Mouse (Mus musculus) heart, embryonic 14.5 days (tissue): ENCODE results near the gene Hsd3b6. TPM values are rescaled to one million over a fixed set of nuclear protein-coding genes. Genes with fewer than 3 reads are reported as not detected.
"Not testable (repeated sequence)": the region's sequence is repeated elsewhere in the genome, so short reads cannot be mapped to it uniquely, and the experiment has no call there.

ENCODE experiments used
- ATAC-seq: fragments of 200-750 bp; cut with Nextera tagmentation; 2 replicates; pipeline ENCODE4 v1.8.0; 2017; ENCODE audit warnings: low read depth, moderate TSS enrichment; ENCODE audit not compliant: insufficient number of reproducible peaks, insufficient read depth, low FRiP score
- H3K27ac ChIP-seq, 2 experiments: fragments of 200-500 bp in 1 of 2; fragments of 300-500 bp in 1 of 2; sonication (generic) in 1 of 2; replicated peaks in 1 of 2; 2 replicates each; pipeline ENCODE4 v1.5.1; 2012 to 2014; ENCODE audit warnings: low read depth in 2 of 2, low read length in 2 of 2, control low read depth in 1 of 2, mild to moderate bottlenecking in 1 of 2, mixed read lengths in 1 of 2; ENCODE audit not compliant: control insufficient read depth in 1 of 2, insufficient read depth in 1 of 2
- H3K27me3 ChIP-seq: fragments of 300-500 bp; sonication (generic); 2 replicates; pipeline ENCODE4 v1.6.1; 2014; ENCODE audit warnings: mild to moderate bottlenecking, low read length, control low read depth; ENCODE audit not compliant: control insufficient read depth, insufficient read depth
- H3K36me3 ChIP-seq: fragments of 300-500 bp; sonication (generic); 2 replicates; pipeline ENCODE4 v1.6.1; 2014; ENCODE audit warnings: mild to moderate bottlenecking, control low read depth, low read length, mixed read lengths; ENCODE audit not compliant: control insufficient read depth, insufficient read depth
- H3K4me1 ChIP-seq, 2 experiments: fragments of 200-500 bp in 1 of 2; fragments of 300-500 bp in 1 of 2; sonication (generic) in 1 of 2; 2 replicates each; pipeline ENCODE4 v1.6.1; 2012 to 2014; ENCODE audit warnings: low read length in 2 of 2, control low read depth in 1 of 2, mixed read lengths in 1 of 2; ENCODE audit not compliant: control insufficient read depth in 2 of 2, insufficient read depth in 2 of 2
- H3K4me2 ChIP-seq: fragments of 300-500 bp; sonication (generic); 2 replicates; pipeline ENCODE4 v1.6.1; 2014; ENCODE audit warnings: mild to moderate bottlenecking, low read length
- H3K4me3 ChIP-seq, 2 experiments: fragments of 200-500 bp in 1 of 2; fragments of 300-500 bp in 1 of 2; sonication (generic) in 1 of 2; 2 replicates each; pipeline ENCODE4 v1.5.1; 2012 to 2014; ENCODE audit warnings: low read length in 2 of 2, mild to moderate bottlenecking in 2 of 2, control low read depth in 1 of 2, low read depth in 1 of 2, moderate library complexity in 1 of 2; ENCODE audit not compliant: control insufficient read depth in 1 of 2, insufficient read depth in 1 of 2
- H3K9ac ChIP-seq: fragments of 300-500 bp; sonication (generic); 2 replicates; pipeline ENCODE4 v1.6.1; 2014; ENCODE audit warnings: mild to moderate bottlenecking, low read length
- H3K9me3 ChIP-seq: fragments of 300-500 bp; sonication (generic); 2 replicates; pipeline ENCODE4 v1.6.1; 2016; ENCODE audit warnings: low read length, control low read depth; ENCODE audit not compliant: control insufficient read depth
- WGBS: fragments of 180-500 bp; shearing (Covaris S2); extraction: QIAGEN DNeasy Blood & Tissue Kit; methylation state at CpG from one replicate; pipeline ENCODE4 v1.1.7; 2014; 5-methylcytosine and 5-hydroxymethylcytosine counted together
- polyA plus RNA-seq: library from polyadenylated mRNA; unstranded; fragments of >200 nt; fragmentation: Nextera tagmentation; extraction: Ambion mirVana; gene quantifications from 2 replicates; pipeline ENCODE4 v1.2.1, GENCODE M21; 2014

The Hsd3b6 gene
- polyA plus RNA-seq, 1 experiment from 2014 or later, result 5.0 TPM

DNA sequence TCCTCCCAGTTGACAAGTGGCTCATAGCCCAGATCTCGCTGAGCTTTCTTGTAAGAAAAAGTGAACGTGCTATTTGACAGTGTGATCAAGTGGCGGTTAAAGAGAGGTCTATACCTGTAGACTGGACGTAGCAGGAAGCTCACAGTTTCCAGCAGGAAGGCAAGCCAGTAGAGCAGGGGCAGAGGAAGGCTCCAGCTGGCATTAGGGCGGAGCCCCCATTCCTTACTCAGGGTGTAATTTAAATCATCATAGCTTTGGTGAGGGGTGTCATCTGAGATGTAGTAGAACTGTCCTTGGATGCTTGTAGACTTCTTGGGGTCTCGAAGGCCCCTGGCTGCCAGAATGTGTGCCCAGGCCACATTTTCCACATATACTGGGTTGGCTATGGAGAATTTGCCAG is 38.4 kb upstream of the Hsd3b6 start:
- Histone ChIP-seq H3K4me2 (no peak overlapping the region), H3K4me3 (no peak overlapping the region), H3K9me3 (no peaks in the 10 kb centered on the region), H3K4me1 (peaks cover 3 to 6% of the 10 kb centered on the region in 2 experiments; a peak in 2 of 4 replicates), H3K27me3 (no peaks in the 10 kb centered on the region), H3K36me3 (no peaks in the 10 kb centered on the region), H3K9ac (no peak overlapping the region), H3K27ac (no peak overlapping the region)
- no peak for ATAC-seq
- 82% methylated on average over 6 of the region's 6 CpGs for WGBS

GRCm38 (mm10) chr3:98851853-98852252 is 37.6 kb upstream of the Hsd3b6 start:
- H3K4me2 ChIP-seq, result no peak overlapping the region
- peaks cover 2 to 5% of the 10 kb centered on the region in 2 experiments; a peak in 2 of 4 replicates for H3K4me1 ChIP-seq
- no peaks in the 10 kb centered on the region for H3K9me3 ChIP-seq
- ATAC-seq, result no peak
- 67% methylated on average over 2 of the region's 2 CpGs for WGBS
- H3K4me3 ChIP-seq, result no peak overlapping the region
- no peaks in the 10 kb centered on the region for H3K27me3 ChIP-seq
- H3K36me3 ChIP-seq, result no peaks in the 10 kb centered on the region
- H3K9ac ChIP-seq, result no peak overlapping the region
- no peak overlapping the region for H3K27ac ChIP-seq

GRCm38 (mm10) chr3:98850262-98850661 is 36.0 kb upstream of the Hsd3b6 start:
- 88% methylated on average over 5 of the region's 5 CpGs for WGBS
- H3K9me3 ChIP-seq, result no peaks in the 10 kb centered on the region
- H3K27ac ChIP-seq, result no peak overlapping the region
- no peak overlapping the region for H3K4me2 ChIP-seq
- no peak for ATAC-seq
- H3K9ac ChIP-seq, result no peak overlapping the region
- no peaks in the 10 kb centered on the region for H3K36me3 ChIP-seq
- no peak overlapping the region for H3K4me3 ChIP-seq
- no peaks in the 10 kb centered on the region for H3K27me3 ChIP-seq
- H3K4me1 ChIP-seq, result peaks cover 0 to 2% of the 10 kb centered on the region in 2 experiments; a peak in 1 of 4 replicates

DNA sequence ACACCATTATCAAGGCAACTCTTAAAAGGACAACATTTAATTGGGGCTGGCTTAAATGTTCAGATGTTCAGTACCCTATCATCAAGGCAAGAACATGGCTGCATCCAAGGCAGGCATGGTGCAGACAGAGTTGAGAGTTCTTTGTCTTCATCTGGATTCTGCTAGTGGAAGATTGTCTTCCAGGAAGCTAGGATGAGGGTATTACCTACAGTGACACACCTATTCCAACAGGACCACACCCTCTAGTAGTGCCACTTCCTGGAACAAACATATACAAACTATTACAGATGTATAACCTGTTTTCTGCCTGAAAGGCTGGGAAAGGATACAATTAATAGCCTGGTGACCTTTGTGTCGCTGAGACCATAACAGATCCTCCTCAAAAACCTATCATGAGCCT is 34.7 kb upstream of the Hsd3b6 start:
- H3K27ac ChIP-seq, result no peak overlapping the region
- H3K4me2 ChIP-seq, result no peak overlapping the region
- H3K9me3 ChIP-seq, result no peaks in the 10 kb centered on the region
- H3K27me3 ChIP-seq, result no peaks in the 10 kb centered on the region
- no peak overlapping the region for H3K4me3 ChIP-seq
- H3K4me1 ChIP-seq, result no peaks in the 10 kb centered on the region
- H3K36me3 ChIP-seq, result no peaks in the 10 kb centered on the region
- ATAC-seq, result no peak
- 80% methylated on average over 1 of the region's 1 CpGs for WGBS
- no peak overlapping the region for H3K9ac ChIP-seq

DNA sequence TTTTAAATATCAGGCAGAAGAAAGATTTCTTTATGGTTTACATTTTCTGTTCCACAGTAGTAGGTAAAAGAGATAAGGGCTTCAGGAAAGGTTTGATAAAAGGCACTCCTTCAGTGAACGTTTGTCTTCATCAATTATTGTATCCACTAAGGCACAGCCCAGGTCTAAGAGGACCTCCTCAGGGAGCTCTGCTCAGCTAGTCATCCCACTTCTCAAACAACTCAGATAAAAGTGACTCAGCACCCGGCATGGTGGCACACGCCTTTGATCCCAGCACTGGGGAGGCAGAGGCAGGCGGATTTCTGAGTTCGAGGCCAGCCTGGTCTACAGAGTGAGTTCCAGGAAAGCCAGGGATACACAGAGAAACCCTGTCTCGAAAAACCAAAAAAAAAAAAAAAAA is 1.6 kb downstream of the Hsd3b6 start:
- H3K4me2 ChIP-seq, H3K27ac ChIP-seq, H3K9me3 ChIP-seq, H3K9ac ChIP-seq, ATAC-seq, H3K27me3 ChIP-seq, H3K4me3 ChIP-seq, H3K4me1 ChIP-seq, H3K36me3 ChIP-seq: not testable (repeated sequence)
- 71% methylated on average over 5 of the region's 6 CpGs for WGBS

- not testable (repeated sequence) for H3K4me1 ChIP-seq, H3K27ac ChIP-seq, H3K4me2 ChIP-seq, H3K36me3 ChIP-seq, H3K4me3 ChIP-seq, H3K27me3 ChIP-seq, H3K9ac ChIP-seq, ATAC-seq, H3K9me3 ChIP-seq
- 64% methylated on average over 3 of the region's 3 CpGs for WGBS
Measured at GRCm38 (mm10) chr3:98805032-98805431, 9.2 kb downstream of the Hsd3b6 start.

DNA sequence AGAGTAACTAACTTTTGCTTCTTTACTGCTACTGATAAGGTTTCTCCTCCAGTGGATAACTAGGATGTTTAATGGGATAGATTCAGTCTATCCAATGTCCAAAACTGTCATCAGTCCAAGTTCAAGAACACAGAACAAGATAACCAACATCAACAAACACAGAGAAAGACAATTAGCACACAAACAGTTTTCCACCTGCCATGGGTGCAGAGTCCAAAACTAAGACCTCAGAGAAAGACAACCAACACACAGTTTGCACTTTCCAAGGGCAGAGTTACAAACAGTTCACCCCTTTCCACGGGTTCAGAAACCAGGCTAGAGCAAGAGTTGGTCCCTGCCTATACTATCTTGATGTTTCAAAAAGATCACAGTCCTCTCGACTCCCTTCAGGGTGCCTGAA is 27.7 kb downstream of the Hsd3b6 start:
- WGBS, result 52% methylated on average over 2 of the region's 2 CpGs
- no peak for ATAC-seq

GRCm38 (mm10) chr3:98782181-98782868 is 31.9 kb downstream of the Hsd3b6 start:
- Histone ChIP-seq H3K4me3 (no peak overlapping the region), H3K27ac (no peak overlapping the region), H3K4me2 (no peak overlapping the region), H3K9ac (no peak overlapping the region), H3K4me1 (no peaks in the 10 kb centered on the region), H3K27me3 (no peaks in the 10 kb centered on the region), H3K9me3 (no peaks in the 10 kb centered on the region), H3K36me3 (no peaks in the 10 kb centered on the region)
- ATAC-seq, result no peak

More for the DNA sequence above, 27.7 kb downstream of the Hsd3b6 start:
- Histone ChIP-seq H3K36me3 (no peaks in the 10 kb centered on the region), H3K4me1 (no peaks in the 10 kb centered on the region), H3K9ac (no peak overlapping the region), H3K27me3 (no peaks in the 10 kb centered on the region), H3K9me3 (no peaks in the 10 kb centered on the region), H3K27ac (no peak overlapping the region), H3K4me2 (no peak overlapping the region), H3K4me3 (no peak overlapping the region)
